Mouse (Mus musculus) adrenal gland, postnatal 4 days (tissue): ENCODE measurements around the gene Spocd1. TPM values are rescaled to one million over a fixed set of nuclear protein-coding genes. Genes with fewer than 3 reads are reported as not detected.

ENCODE experiments used
- DNase-seq, 2 experiments: peaks; one replicate each; pipeline ENCODE4 v3.0.0; 2021 to 2022; ENCODE audit warnings: low spot score in 2 of 2, mixed read lengths in 2 of 2
- total RNA-seq, 2 experiments: library from RNA; stranded (reverse); gene quantifications; 2 replicates each; pipeline ENCODE4 v1.2.3; 2021

Gene Spocd1
- total RNA-seq, 2 experiments from 2014 or later = 0.62 to 0.64 TPM

DNA sequence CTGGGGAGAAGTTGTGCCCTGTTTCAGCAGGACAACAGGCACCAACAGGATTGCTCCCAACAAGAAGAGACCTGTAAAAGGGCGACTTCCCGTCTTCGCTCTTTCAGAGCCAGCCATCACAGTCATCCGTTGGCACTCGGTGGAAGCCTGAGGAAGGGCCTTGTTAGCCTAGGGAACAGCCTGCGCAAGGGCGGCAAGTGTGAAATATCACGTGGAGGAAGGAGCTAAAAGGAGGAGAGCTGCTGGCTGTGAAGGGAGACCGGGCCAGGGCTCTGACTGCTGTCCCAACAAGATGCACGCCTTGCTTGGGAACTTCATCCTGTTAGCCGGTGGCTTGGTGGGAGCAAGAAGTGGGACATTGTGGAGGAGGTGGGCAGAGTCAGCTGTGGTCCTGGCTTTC, 69.1 kb downstream of the Spocd1 start:
- DNase-seq = no peak

DNA sequence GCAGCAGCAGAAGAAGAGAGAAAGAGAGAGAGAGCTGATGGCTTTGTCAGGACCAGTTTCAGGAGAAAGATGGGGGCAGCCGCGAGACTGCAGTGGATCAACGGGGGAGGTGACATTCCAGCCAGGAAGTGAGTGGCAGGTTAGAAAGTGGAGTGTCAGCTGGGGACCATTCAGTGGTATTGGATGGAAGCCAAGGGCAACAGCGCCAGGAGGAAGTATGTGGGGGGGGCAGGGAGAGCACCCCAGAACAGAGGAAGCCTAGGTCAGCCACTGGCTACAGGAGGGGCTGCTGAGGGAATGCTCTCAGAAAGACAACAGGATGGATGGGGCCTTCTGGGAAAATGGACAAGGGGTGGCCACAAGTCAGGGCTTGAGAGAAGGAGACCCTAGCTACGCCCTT, 72.7 kb downstream of the Spocd1 start:
- no peak for DNase-seq

DNA sequence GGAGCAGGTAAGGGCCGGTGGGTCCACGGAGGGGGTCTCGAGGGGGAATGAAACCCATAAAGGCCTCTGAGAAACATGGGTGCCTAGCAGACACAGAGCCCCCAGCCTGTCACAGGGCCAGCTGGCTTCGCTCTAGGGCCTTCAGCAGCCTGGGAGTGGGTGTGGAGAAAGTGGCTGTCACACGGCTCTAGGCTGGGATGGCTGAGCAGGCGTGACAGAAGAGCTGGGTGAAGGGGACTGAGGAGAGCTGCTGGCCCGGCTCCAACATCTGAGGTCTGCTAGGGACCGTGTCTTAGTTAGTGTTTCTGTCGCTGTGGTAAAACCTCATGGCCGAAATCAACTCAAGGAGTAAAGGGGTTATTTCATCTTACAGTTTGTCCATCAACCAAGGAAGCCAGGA, 73.1 kb downstream of the Spocd1 start:
- no peak for DNase-seq

DNA sequence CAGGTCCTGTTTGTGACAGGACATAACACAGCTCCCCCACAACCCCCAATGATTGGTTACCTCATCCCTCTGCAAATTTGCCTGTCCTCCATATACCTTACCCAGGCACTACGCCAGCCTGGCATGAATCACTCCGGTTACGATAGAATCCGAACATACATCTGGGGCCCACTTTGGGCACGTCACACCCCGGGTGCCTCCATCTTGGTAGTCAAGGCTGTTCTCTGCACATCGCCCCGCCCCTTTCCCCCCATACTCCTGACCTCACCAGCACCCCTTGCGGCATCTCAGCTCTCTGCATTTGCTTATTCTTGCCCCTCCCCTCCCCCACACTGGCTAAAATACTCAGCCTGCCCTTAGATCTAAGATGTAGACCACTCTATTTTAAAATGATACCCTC, 76.5 kb downstream of the Spocd1 start:
- DNase-seq = no peak

DNA sequence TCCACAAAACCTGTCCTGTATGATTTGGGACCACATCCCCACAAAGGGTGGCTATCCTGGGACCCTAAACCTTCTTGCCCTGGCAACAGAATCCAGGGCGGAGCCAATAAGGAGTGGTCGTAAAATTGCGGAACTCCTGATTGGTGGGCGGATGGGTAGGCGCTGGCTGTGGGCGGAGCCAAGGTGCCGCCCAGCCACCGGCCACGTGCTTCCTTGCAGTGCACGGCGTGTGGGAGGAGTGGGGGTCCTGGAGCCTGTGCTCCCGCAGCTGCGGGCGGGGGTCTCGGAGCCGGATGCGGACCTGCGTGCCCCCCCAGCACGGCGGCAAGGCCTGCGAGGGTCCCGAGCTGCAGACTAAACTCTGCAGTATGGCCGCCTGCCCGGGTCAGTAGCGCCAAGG, 77.5 kb downstream of the Spocd1 start:
- no peak for DNase-seq

Other genes starting within 250 kb of the Spocd1 start
- 10 to 100 TPM; 15.9 to 19.4 TPM for gene Tmem39b, start 232.4 kb upstream of the Spocd1 start, total RNA-seq
- 100 to 1,000 TPM; 122 to 138 TPM for gene Khdrbs1, start 186.9 kb upstream of the Spocd1 start, total RNA-seq
- gene Ptp4a2, start 118.0 kb upstream of the Spocd1 start, total RNA-seq = 100 to 1,000 TPM; 282 to 309 TPM
- gene Adgrb2, start 55.6 kb downstream of the Spocd1 start, total RNA-seq = 10 to 100 TPM; 41.2 to 43.1 TPM
- gene Col16a1, start 118.6 kb downstream of the Spocd1 start, total RNA-seq = 10 to 100 TPM; 62.1 to 69.1 TPM
- gene Pef1, start 173.3 kb downstream of the Spocd1 start, total RNA-seq = 10 to 100 TPM; 63.6 to 65.1 TPM
- 1 to 10 TPM; 1.2 to 1.8 TPM for gene Hcrtr1, start 210.1 kb downstream of the Spocd1 start, total RNA-seq
- gene Tinagl1, start 245.9 kb downstream of the Spocd1 start, total RNA-seq = 10 to 100 TPM; 70.0 to 74.0 TPM